Mouse (Mus musculus) bone marrow, adult 2 months (tissue): ENCODE results near the gene Zcchc24.

Source experiments
- CTCF ChIP-seq: fragments of 200-500 bp; IDR thresholded peaks from 2 replicates; pipeline ENCODE4 v1.5.1; 2011; ENCODE audit warnings: low read length, control low read depth; ENCODE audit not compliant: control insufficient read depth, insufficient read depth
- POLR2A ChIP-seq: fragments of 200-500 bp; IDR thresholded peaks from 2 replicates; pipeline ENCODE4 v1.6.1; 2011; ENCODE audit warnings: low read depth, mild to moderate bottlenecking, control low read depth, low read length, borderline replicate concordance; ENCODE audit not compliant: control insufficient read depth

DNA sequence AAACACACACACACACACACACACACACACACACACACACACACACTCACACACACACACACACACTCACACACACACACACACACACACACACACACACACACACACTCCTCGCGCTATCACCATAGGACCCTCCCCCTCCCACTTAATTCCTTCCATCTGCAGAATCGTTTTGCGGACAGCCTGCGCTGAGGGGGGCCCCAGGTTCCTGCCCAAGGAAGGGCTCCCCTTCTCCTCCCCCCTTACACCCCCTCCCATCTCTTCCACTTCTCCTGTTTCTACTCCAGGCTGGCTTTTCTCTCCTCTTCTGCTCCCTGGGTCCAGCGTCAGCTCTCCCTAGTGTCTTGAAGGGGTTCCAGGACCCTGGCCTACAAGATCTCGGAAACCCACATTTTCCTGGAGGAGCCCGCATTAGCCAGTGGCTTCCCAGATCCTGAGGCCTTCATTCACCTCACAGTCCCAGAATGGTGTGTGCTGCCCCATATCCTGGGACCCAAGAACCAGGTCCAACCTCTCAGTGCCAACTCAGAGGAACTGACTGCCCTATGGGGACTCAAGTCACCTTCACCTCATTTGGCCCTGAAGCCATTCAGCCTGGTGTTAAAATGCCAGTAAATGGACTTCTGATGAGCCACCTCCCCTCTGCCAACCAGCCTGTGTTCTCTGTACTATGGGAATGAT lies 927 bp upstream of the Zcchc24 start:
- no peak for TF ChIP-seq CTCF
- TF ChIP-seq POLR2A = no peak
